Mouse (Mus musculus): ENCODE data around the gene Bicd1.
"Not testable (repeated sequence)": the region's sequence is repeated elsewhere in the genome, so short reads cannot be mapped to it uniquely, and the experiment has no call there.

Bicd1 gene

DNA sequence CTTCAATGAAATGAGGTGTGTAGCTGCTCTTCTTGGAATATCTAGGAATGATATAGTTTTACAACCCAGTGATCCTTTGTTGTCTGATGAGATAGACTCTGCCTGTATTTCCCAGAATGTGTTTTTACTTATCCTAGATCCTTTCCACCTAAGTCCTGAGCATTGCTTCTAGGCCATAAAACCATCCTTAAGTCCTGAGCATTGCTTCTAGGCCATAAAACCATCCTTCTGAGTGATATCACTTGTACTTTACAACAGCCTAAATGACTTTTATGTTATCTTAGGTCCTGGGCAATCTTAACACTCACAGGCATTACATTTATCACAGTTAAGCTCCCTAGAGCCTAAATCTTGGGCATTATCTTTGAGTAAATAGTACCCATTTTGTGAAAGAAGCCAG, 48.6 kb downstream of the Bicd1 start:
- Histone ChIP-seq H3K36me3 (ENCODE audit: control insufficient read depth, insufficient read depth, low read length, poor library complexity, severe bottlenecking) (no peaks in the 10 kb centered on the region), H3K27me3 (ENCODE audit: control insufficient read depth, insufficient read depth, low read length, poor library complexity, severe bottlenecking) (no peaks in the 10 kb centered on the region)
- DNase-seq (ENCODE audit: low read depth, low spot score): no peak

DNA sequence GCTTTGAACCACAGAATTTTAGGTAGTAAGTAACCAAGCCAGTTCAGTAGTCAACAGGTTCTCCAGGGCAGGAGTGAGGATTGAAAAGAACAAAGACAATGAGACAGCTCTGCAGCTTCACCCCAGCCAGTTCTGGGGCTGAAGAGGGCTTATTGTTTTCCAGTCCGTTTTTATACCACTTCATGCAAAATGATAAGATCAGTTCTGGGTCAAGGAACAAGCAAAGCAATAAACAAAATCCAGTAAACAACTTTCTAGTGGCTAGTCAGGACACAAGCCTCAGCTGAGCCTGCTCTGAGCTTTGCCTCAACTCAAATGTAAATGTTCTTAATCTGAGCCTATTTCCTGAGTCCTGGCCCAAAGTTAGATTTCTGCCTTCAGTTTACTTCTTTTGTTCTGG, 52.3 kb downstream of the Bicd1 start:
- no peak for DNase-seq (ENCODE audit: low read depth, low spot score)
- H3K27me3 ChIP-seq (ENCODE audit: control insufficient read depth, insufficient read depth, low read length, poor library complexity, severe bottlenecking): no peaks in the 10 kb centered on the region
- no peaks in the 10 kb centered on the region for H3K36me3 ChIP-seq (ENCODE audit: control insufficient read depth, insufficient read depth, low read length, poor library complexity, severe bottlenecking)

DNA sequence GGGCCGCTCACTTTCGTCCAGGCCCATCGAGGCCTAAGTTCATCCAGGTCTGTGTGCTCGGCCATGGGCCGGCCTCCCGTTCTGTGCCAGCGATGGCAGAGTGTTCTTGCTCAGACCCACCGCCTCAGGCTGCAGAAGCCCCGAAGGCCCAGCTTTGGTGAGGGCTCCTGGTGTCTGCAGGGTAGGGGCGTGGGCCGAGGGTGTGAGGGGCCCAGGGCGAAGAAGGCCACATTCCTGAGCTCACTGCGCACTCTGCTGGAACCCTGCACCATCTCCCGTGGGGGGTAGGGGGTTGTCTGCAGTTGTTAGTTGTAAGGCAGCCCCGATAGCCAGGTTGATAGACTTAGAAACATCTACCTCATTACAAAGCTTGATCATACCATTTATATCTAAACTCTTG, 62.8 kb downstream of the Bicd1 start:
- DNase-seq (ENCODE audit: low read depth, low spot score): no peak

DNA sequence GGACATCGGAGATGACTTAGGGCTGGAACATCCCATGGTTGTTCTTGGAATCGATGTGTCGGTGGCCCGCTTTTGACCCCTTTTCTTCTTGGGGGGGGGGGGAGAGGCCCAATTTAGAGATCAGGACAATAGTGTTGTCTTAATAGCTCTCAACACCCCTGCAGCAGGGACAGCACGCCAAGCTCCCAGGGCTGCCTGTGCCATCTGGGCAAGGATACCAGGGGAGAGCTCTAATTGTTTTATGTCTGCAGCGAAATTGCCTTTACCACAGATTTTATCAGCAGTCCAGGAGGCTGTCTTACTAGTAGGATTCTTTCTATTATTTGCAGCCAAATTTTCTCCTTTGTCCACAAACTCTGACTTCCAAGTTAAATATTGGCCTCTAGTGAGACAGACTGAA, 63.8 kb downstream of the Bicd1 start:
- H3K27me3 ChIP-seq (ENCODE audit: control insufficient read depth, insufficient read depth, low read length, poor library complexity, severe bottlenecking); DNase-seq (ENCODE audit: low read depth, low spot score); H3K36me3 ChIP-seq (ENCODE audit: control insufficient read depth, insufficient read depth, low read length, poor library complexity, severe bottlenecking): not testable (repeated sequence)

More for the DNA sequence above, 62.8 kb downstream of the Bicd1 start:
- Histone ChIP-seq H3K27me3 (ENCODE audit: control insufficient read depth, insufficient read depth, low read length, poor library complexity, severe bottlenecking) (no peaks in the 10 kb centered on the region), H3K36me3 (ENCODE audit: control insufficient read depth, insufficient read depth, low read length, poor library complexity, severe bottlenecking) (no peaks in the 10 kb centered on the region)

DNA sequence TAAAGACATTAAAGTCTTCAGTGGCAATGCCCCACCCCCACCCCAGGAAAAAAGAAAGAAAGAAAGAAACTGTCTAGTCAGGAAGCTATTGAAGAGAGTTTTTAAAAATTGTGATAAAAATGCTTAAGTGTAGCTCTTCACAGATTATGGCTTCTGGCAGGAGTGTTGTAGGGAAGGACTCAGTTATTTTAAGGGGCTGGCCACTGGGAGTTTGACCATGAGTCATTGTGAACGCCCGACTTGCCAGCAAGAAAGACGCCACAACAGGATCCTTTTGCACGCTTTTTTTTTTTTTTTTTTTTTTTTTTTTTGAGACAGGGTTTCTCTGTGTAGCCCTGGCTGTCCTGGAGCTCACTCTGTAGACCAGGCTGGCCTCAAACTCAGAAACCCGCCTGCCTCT, 73.2 kb downstream of the Bicd1 start:
- not testable (repeated sequence) for H3K27me3 ChIP-seq (ENCODE audit: control insufficient read depth, insufficient read depth, low read length, poor library complexity, severe bottlenecking); H3K36me3 ChIP-seq (ENCODE audit: control insufficient read depth, insufficient read depth, low read length, poor library complexity, severe bottlenecking); DNase-seq (ENCODE audit: low read depth, low spot score)

DNA sequence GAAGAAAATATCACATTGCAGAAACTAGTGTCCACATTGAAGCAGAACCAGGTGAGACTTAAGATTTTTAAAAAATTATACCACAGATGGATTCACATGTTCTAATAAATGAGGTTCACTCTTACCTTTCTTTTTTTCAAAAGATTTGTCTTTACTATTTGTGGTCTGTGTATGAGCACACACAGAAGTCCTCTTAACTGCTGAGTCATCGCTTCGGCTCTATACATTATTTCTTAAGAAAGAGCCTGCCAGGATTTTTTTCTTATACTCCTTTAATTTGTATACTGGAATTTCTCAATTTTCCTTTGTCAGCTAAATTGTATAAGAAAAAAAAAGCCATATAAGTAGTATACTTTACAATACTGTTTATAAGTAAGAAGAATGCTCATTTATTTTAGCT, 86.0 kb downstream of the Bicd1 start:
- H3K36me3 ChIP-seq (ENCODE audit: control insufficient read depth, insufficient read depth, low read length, poor library complexity, severe bottlenecking): no peaks in the 10 kb centered on the region
- no peaks in the 10 kb centered on the region for H3K27me3 ChIP-seq (ENCODE audit: control insufficient read depth, insufficient read depth, low read length, poor library complexity, severe bottlenecking)
- DNase-seq (ENCODE audit: low read depth, low spot score): no peak

DNA sequence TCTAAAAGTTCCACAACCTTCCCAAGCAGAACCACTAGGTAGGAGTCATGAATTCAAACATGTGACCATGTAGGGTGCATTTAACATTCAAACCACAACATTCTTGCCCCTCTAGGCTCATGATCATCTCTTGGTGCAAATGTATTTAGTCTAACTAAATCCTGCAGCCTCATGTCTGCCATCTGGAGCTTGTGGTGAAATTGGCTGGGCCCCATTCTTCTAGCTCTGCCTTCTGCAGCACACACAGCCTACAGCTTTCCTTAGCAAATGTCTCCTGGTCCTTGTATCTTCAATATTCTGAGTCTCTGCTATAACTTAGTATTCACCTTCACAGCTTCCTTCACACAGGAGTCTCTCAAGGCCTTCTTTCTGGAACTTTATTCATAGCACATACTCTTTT, 87.2 kb downstream of the Bicd1 start:
- H3K36me3 ChIP-seq (ENCODE audit: control insufficient read depth, insufficient read depth, low read length, poor library complexity, severe bottlenecking): no peaks in the 10 kb centered on the region
- no peak for DNase-seq (ENCODE audit: low read depth, low spot score)

DNA sequence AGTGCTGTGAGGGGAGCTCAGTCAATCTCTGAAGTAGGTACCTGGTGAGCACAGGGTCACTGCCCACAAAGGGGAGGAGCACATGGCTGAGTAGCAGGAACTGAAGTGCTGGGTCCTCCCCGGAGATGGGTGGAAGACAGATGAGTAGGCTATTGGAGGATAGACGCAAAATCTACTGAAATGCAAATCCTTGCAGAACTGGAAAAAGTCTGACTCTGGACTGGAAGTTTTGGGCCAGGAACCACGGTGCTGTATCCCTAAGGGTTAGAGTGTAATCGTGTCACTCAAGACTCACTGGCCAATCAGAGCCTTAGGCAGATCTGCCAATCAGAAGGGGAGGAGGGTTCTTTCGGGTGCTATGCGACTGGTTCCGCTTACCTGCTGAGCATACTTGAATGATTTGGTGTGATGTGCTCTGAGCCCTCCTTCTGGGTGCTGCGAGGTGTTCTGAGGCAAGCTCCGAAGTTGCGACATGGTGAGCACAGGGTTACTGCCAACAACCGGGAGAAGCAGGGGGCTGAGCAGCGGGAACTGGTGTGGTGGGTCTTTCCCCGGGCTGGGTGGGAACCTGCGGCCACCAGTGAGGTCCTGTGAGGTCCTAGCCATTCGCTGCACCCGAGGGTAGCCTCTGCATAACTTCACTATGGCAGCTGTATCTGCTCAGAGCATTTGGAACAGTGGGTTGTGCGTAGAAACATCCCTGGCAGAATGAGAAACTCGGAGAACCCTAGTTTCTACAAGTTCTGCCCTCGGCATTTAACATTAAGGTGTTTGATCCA, 157.2 kb downstream of the Bicd1 start:
- no peaks in the 10 kb centered on the region for H3K36me3 ChIP-seq (ENCODE audit: control insufficient read depth, insufficient read depth, low read length, poor library complexity, severe bottlenecking)
- no peaks in the 10 kb centered on the region for H3K27me3 ChIP-seq (ENCODE audit: control insufficient read depth, insufficient read depth, low read length, poor library complexity, severe bottlenecking)
- peak; percentile 76 for DNase-seq (ENCODE audit: low read depth, low spot score)

More for the DNA sequence above, 87.2 kb downstream of the Bicd1 start:
- no peaks in the 10 kb centered on the region for H3K27me3 ChIP-seq (ENCODE audit: control insufficient read depth, insufficient read depth, low read length, poor library complexity, severe bottlenecking)

DNA sequence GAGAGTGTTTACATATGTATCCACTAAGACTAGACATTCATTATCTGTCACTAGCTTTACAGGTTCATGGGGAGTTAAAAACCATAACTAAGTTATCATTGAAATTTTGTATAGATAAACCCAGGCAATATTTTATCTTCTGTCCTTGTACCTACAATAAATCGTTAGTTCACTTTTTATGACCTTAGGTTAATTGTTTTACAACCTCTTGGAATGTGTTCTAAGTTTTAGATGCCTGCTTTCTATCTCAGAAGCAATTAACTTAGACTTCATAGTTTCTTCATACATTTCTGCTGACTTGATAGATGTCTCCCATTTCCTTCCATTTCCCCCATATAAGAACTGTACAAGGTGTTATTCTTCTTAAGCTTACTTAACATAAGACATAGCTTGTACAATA, 158.5 kb downstream of the Bicd1 start:
- Histone ChIP-seq H3K27me3 (ENCODE audit: control insufficient read depth, insufficient read depth, low read length, poor library complexity, severe bottlenecking) (no peaks in the 10 kb centered on the region), H3K36me3 (ENCODE audit: control insufficient read depth, insufficient read depth, low read length, poor library complexity, severe bottlenecking) (no peaks in the 10 kb centered on the region)
- DNase-seq (ENCODE audit: low read depth, low spot score): no peak

DNA sequence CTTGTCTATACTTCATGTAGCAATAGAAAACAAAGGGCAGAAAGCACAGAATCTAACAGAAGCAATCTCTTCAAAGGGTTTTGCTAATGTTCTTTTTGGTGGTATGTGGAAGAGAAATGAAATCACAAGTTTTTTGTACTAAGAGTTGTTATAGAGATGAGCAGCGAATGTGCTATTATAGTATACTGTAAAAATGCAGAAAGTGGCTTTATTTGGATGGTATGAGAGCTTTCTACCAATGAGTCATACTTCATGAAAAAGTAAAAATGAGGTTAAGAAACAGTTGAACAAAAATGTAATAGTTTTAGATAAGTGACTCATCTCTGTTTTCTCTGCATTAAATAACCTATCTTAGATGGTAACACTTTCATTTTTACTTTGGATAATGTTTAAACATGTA, 165.6 kb downstream of the Bicd1 start:
- Histone ChIP-seq H3K36me3 (ENCODE audit: control insufficient read depth, insufficient read depth, low read length, poor library complexity, severe bottlenecking) (no peaks in the 10 kb centered on the region), H3K27me3 (ENCODE audit: control insufficient read depth, insufficient read depth, low read length, poor library complexity, severe bottlenecking) (no peaks in the 10 kb centered on the region)
- no peak for DNase-seq (ENCODE audit: low read depth, low spot score)

DNA sequence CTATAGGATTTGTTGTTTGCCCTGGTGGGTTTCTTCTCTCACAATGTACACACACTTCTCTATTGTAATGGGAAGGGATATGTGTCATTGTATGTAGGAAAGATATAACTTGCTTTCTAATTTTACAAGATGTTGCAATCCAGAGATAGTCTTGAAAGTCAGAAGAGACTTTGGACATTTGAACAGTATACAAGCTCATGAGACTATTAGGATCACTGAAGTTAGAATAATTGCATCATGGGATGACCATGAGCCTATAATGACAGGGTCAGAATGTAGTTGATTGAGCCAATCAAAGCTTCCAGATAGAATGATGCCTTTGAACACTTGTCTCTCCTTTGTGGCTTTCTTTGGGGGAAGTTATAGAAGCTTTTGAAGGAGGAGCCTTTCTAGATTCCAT, 171.4 kb downstream of the Bicd1 start:
- H3K36me3 ChIP-seq (ENCODE audit: control insufficient read depth, insufficient read depth, low read length, poor library complexity, severe bottlenecking): no peaks in the 10 kb centered on the region
- DNase-seq (ENCODE audit: low read depth, low spot score): no peak
- H3K27me3 ChIP-seq (ENCODE audit: control insufficient read depth, insufficient read depth, low read length, poor library complexity, severe bottlenecking): no peaks in the 10 kb centered on the region

DNA sequence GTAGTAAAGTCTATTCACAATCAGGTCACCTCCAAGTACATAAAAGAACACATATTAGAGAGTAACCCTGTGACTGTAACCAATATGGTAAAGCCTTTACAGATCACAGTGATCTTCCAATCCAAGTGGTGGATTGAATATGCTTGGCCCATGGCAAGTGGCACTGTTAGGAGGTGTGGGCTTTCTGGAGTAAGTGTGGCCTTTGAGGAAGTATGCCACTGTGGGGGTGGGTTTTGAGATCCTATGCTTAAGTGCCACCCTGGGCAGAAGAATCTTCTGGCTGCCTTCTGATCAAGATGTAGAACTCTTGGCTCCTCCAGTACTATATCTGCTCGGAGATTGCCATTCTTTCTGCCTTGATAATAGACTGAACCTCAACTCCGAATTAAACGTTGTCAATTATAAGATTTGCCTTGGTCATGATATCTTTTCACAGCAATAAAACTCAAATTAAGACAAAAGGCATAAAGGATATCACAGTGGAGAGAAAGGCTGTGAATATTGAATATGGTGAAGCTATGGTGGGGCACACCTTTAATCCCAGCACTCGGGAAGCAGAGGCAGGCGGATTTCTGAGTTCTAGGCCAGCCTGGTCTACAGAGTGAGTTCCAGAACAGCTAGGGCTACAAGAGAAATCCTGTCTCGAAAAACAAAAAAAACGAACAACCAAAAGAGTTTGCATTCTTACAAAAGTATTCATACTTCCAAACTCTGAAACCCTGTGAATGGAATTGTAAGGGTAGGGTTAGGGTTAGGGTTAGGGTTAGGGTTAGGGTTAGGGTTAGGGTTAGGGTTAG, 177.2 kb downstream of the Bicd1 start:
- Histone ChIP-seq H3K27me3 (ENCODE audit: control insufficient read depth, insufficient read depth, low read length, poor library complexity, severe bottlenecking) (no peaks in the 10 kb centered on the region), H3K36me3 (ENCODE audit: control insufficient read depth, insufficient read depth, low read length, poor library complexity, severe bottlenecking) (no peaks in the 10 kb centered on the region)
- DNase-seq (ENCODE audit: low read depth, low spot score): no peak

All from splenic B cell, adult 2 months (primary cell).